Mouse (Mus musculus): ENCODE measurements around the gene Proser3. TPM values are rescaled to one million over a fixed set of nuclear protein-coding genes. Genes with fewer than 3 reads are reported as not detected.
A peak's percentile ranks its signal among the peaks of the same experiment; 100 is the strongest.

The Proser3 gene
- polyA plus RNA-seq (2015; fragmentation: Nextera tagmentation; extraction: Ambion mirVana): 5.2 and 5.6 TPM in 2 replicates

DNA sequence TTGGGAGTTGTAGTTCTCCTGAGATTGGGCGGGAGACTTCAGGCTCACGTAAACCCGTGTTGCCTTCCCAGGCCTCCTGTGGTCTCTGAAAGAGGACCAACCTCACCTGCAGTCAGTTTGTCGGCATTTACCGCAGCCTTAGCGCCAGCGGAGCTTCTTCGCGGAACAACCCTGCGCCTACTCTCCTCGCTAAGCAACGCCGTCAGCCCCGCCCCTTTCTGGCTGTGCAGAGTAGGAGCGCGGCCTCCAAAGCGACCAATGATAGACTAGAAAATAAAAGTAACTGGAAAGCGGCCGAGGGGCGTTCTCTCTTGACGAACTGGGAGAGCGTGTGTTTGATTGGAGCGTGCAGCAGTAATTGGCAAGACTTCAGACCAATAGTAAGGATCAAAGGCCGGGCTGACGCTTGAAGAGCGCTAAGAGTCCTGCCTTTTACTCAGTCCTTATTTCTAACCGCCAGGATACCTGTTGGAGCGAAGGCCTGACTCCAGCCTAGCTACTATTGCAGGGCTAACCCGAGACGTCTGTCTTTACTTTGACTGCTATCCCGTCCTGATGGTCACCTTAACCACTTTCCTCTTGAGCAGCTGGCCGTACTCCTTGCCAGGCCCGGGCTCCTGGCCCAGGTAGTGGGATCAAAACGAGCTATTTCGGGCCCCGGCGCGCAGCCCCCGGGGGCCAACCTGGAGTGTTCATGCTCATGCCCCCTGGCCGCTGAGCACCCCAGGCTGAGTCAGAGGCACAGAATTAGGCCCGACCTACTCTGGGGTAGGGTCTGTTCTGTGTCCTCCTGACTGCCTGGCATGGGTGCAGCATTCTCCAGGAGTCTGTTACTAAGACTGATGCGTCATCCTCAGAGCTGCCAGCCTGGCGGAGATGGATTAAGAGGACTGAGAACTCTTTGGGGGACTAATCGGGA, at the start of gene Proser3, which contains the start of gene Hspb6:
Proser3 (minus strand) TSS at position 198 of the 919 bp plus-strand sequence.
Hspb6 (plus strand) TSS at position 77 of the 919 bp plus-strand sequence.
- ATAC-seq (replicated peaks; ENCODE audit: low FRiP score, low read depth): peak; percentile 93
- no peaks in the 10 kb centered on the region for H3K9me3 ChIP-seq (replicated peaks; ENCODE audit: low read length)
- H3K4me2 ChIP-seq (ENCODE audit: low read length): peak within 1 kb of the TSS; percentile 97
- peak; percentile 100 for DNase-seq (ENCODE audit: low spot score)
- H3K27me3 ChIP-seq (ENCODE audit: insufficient read depth, low read length): no peaks in the 10 kb centered on the region
- peak within 1 kb of the TSS; percentile 72 for H3K9ac ChIP-seq (ENCODE audit: low read depth, low read length)
- peaks cover 8% of the 10 kb centered on the region for H3K4me1 ChIP-seq (replicated peaks; ENCODE audit: insufficient read depth, low read length)
- H3K27ac ChIP-seq: peak within 1 kb of the TSS; percentile 96
- peak within 1 kb of the TSS; percentile 75 for H3K4me3 ChIP-seq (replicated peaks; ENCODE audit: low read depth, low read length)
- H3K36me3 ChIP-seq (ENCODE audit: insufficient read depth, low read length): peaks cover 21% of the 10 kb centered on the region; the same call in 1 of the 2 replicates
- under 1% methylated on average over 44 of the region's 44 CpGs for WGBS
- no peak for TF ChIP-seq CTCF (IDR thresholded peaks at IDR 0.05; ENCODE audit: low read depth)

DNA sequence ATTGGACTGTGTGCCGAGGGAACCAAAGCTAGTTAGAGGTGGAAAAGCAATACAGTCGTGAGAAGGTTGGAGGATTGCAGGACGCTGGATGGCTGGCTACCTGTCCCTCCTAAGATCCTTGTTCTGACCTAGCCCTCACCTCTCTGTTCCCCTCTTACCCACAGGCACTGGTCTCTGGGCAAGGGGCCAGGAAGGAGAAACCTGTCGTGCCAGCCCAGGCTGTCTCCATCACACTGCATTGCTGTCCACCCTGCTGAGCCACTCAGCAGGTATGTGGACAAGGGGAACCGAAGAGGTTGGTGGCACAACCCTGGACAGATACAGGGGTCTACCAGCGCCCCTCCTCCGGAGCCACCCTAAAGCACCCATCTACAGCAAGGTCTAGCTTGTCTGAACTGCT, 48.6 kb upstream of the Proser3 start:
- WGBS: 68% methylated on average over 7 of the region's 7 CpGs
- DNase-seq (ENCODE audit: low spot score) (no peak), ATAC-seq (replicated peaks; ENCODE audit: low FRiP score, low read depth) (no peak)

DNA sequence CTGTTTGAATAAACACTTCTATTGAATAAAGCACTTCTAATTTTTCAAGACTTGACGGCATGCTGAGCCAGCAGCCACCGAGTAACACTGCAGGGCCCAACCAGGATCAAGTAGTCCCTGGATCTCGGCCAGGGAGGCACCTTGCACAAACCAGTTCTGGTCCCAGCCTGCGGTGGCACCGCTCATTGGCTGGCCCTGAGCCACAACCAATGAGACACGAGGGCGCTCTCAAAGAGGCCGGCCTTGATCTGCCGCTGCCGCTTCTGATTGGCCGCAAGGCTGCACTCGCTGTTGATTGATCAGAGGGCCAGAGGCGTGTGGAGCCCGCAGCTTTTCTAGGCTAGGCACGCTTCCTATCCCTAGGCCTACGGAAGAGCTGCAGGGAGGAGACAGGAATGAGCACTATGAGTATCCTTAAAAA, 47.8 kb upstream of the Proser3 start:
- WGBS: 1% methylated on average over 16 of the region's 16 CpGs
- Histone ChIP-seq H3K36me3 (ENCODE audit: insufficient read depth, low read length) (no peaks in the 10 kb centered on the region), H3K27ac (peak overlapping the region; percentile 75), H3K4me1 (replicated peaks; ENCODE audit: insufficient read depth, low read length) (0 out of 2 replicates have a peak, but pooled peaks cover 5% of the 10 kb centered on the region), H3K9me3 (replicated peaks; ENCODE audit: low read length) (no peaks in the 10 kb centered on the region), H3K4me3 (replicated peaks; ENCODE audit: low read depth, low read length) (no peak overlapping the region), H3K27me3 (ENCODE audit: insufficient read depth, low read length) (no peaks in the 10 kb centered on the region), H3K9ac (ENCODE audit: low read depth, low read length) (no peak overlapping the region), H3K4me2 (ENCODE audit: low read length) (no peak overlapping the region)
- peak; percentile 95 for ATAC-seq (replicated peaks; ENCODE audit: low FRiP score, low read depth)
- peak; percentile 89 for DNase-seq (ENCODE audit: low spot score)
- no peak for TF ChIP-seq CTCF (IDR thresholded peaks at IDR 0.05; ENCODE audit: low read depth)

More for the DNA sequence above, 48.6 kb upstream of the Proser3 start:
- H3K4me2 ChIP-seq (ENCODE audit: low read length): no peak overlapping the region
- H3K4me1 ChIP-seq (replicated peaks; ENCODE audit: insufficient read depth, low read length): 0 out of 2 replicates have a peak, but pooled peaks cover 5% of the 10 kb centered on the region
- no peak overlapping the region for H3K9ac ChIP-seq (ENCODE audit: low read depth, low read length)
- H3K27ac ChIP-seq: peak overlapping the region; percentile 64
- no peak for TF ChIP-seq CTCF (IDR thresholded peaks at IDR 0.05; ENCODE audit: low read depth)
- H3K4me3 ChIP-seq (replicated peaks; ENCODE audit: low read depth, low read length): no peak overlapping the region
- H3K36me3 ChIP-seq (ENCODE audit: insufficient read depth, low read length): no peaks in the 10 kb centered on the region
- no peaks in the 10 kb centered on the region for H3K9me3 ChIP-seq (replicated peaks; ENCODE audit: low read length)
- H3K27me3 ChIP-seq (ENCODE audit: insufficient read depth, low read length): no peaks in the 10 kb centered on the region

DNA sequence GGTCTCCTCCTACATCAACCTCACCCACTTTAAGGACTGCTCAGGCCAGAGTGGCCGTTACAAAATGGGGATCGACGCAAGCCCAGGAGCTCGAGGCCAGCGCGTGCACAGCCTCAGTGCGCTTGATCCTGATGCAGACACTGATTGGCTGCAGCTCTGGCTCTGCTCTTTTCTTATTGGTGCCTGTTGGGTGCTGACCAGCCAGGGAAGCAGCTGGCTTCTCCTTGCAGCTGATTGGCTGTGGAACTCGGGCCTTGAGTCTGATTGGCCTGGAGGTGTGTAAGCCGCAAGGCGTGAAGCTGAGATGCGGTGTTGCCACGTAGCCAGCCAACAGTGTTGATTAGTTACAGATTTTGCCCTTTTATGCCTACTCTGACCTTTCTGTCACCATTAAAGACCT, 46.7 kb upstream of the Proser3 start, which contains the start of gene Zbtb32:
Zbtb32 (minus strand) TSS at position 124 of the 400 bp plus-strand sequence.
- WGBS: 94% methylated on average over 12 of the region's 12 CpGs
- H3K27ac ChIP-seq: peak within 1 kb of the TSS; percentile 75
- no peak within 1 kb of the TSS for H3K9ac ChIP-seq (ENCODE audit: low read depth, low read length)
- ATAC-seq (replicated peaks; ENCODE audit: low FRiP score, low read depth) (no peak), DNase-seq (ENCODE audit: low spot score) (no peak)
- H3K4me1 ChIP-seq (replicated peaks; ENCODE audit: insufficient read depth, low read length): 0 out of 2 replicates have a peak, but pooled peaks cover 5% of the 10 kb centered on the region
- no peaks in the 10 kb centered on the region for H3K27me3 ChIP-seq (ENCODE audit: insufficient read depth, low read length)
- H3K4me2 ChIP-seq (ENCODE audit: low read length): no peak within 1 kb of the TSS
- H3K9me3 ChIP-seq (replicated peaks; ENCODE audit: low read length): no peaks in the 10 kb centered on the region
- H3K4me3 ChIP-seq (replicated peaks; ENCODE audit: low read depth, low read length): no peak within 1 kb of the TSS
- TF ChIP-seq CTCF (IDR thresholded peaks at IDR 0.05; ENCODE audit: low read depth): no peak
- no peaks in the 10 kb centered on the region for H3K36me3 ChIP-seq (ENCODE audit: insufficient read depth, low read length)

DNA sequence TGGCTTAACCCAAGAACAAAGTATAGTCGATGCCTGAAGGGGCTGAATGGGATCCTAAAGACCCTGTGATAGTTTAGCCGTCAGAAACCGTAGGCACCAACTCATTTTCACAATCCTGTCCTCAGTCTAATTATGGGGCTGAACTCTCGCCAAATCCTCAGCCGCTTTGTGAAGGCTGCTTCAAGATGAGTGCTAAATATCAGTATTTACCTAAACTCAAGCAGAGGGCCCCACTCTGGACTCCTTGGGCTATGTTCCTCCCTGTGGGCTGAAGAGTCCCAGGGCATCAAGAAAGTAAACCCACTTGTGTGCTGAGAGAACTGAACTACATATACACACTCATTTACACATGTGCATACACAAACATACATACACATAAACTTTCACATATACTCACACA, 44.7 kb upstream of the Proser3 start:
- Histone ChIP-seq H3K4me3 (replicated peaks; ENCODE audit: low read depth, low read length) (no peak overlapping the region), H3K27ac (no peak overlapping the region), H3K27me3 (ENCODE audit: insufficient read depth, low read length) (no peaks in the 10 kb centered on the region), H3K4me2 (ENCODE audit: low read length) (no peak overlapping the region), H3K9me3 (replicated peaks; ENCODE audit: low read length) (no peaks in the 10 kb centered on the region), H3K36me3 (ENCODE audit: insufficient read depth, low read length) (no peaks in the 10 kb centered on the region), H3K9ac (ENCODE audit: low read depth, low read length) (no peak overlapping the region), H3K4me1 (replicated peaks; ENCODE audit: insufficient read depth, low read length) (no peaks in the 10 kb centered on the region)
- DNase-seq (ENCODE audit: low spot score) (no peak), ATAC-seq (replicated peaks; ENCODE audit: low FRiP score, low read depth) (no peak)
- no peak for TF ChIP-seq CTCF (IDR thresholded peaks at IDR 0.05; ENCODE audit: low read depth)
- 73% methylated on average over 5 of the region's 5 CpGs for WGBS

DNA sequence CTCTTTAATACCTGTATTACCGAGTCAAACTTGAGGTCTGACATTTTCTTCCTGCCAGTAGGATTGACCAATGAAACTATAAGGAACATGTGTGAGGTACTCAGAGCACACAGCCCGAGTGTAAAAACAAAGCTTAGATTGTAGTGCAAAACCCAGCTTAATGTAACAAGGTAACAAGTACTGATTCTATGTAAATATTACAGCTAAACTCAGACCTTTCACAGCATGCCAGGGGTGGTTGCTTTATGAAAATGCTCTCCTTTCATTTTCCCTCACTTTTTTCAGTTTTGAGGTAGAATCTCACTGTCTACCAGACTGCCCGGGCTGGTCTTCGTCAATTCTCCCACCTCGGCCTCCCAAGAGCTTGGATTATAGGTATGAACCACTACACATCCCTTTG, 44.0 kb upstream of the Proser3 start:
- no peak for TF ChIP-seq CTCF (IDR thresholded peaks at IDR 0.05; ENCODE audit: low read depth)
- Histone ChIP-seq H3K27ac (no peak overlapping the region), H3K9me3 (replicated peaks; ENCODE audit: low read length) (no peaks in the 10 kb centered on the region), H3K27me3 (ENCODE audit: insufficient read depth, low read length) (no peaks in the 10 kb centered on the region), H3K9ac (ENCODE audit: low read depth, low read length) (no peak overlapping the region), H3K4me2 (ENCODE audit: low read length) (no peak overlapping the region), H3K4me1 (replicated peaks; ENCODE audit: insufficient read depth, low read length) (no peaks in the 10 kb centered on the region), H3K4me3 (replicated peaks; ENCODE audit: low read depth, low read length) (no peak overlapping the region), H3K36me3 (ENCODE audit: insufficient read depth, low read length) (no peaks in the 10 kb centered on the region)
- DNase-seq (ENCODE audit: low spot score) (no peak), ATAC-seq (replicated peaks; ENCODE audit: low FRiP score, low read depth) (no peak)
- WGBS: 85% methylated on average over 5 of the region's 5 CpGs
